Mouse (Mus musculus): ENCODE measurements around the gene Pde2a.
A peak's percentile ranks its signal among the peaks of the same experiment; 100 is the strongest.

Gene Pde2a

DNA sequence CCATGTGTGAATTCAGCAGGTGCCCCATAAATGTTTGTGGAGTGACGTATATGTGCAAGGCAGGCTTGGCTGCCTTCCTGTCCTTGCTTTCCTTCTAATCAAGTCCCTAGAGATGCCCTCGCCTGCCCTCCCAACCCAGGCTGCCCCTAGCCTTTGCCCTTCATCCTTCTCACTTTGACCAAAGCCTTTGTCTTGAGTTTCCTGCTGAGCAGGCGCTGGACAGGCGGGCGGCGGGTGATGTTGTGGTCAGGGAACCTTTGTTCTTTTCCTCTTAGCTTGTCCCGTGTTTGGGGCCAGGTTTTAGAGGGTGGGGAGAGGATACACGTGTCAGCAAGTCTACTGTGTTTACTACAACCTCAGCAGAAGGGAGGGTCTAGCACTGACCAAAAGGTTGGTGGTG is 32.2 kb downstream of the Pde2a start:
- no peak for DNase-seq (ENCODE audit: low spot score)

DNA sequence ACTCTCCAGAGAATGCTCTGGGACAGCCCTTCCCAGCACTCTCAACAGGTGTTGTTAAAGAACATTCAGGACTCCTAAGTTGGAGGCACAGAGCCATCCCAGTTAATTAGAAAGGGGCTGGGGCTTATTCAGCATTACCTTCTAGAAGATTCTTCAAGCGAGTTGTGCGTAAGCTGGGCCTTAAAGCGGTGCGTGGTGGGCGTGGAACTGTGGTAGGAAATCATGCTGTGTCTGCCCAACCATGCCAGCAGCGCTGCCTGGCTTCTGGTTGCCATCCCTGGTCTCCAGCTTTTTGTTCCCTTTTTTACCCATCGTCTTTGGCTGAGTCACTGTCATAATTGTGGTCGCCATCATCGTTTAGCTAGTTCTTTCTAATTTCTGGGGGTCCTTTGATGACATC is 33.0 kb downstream of the Pde2a start:
- no peak for DNase-seq (ENCODE audit: low spot score)

DNA sequence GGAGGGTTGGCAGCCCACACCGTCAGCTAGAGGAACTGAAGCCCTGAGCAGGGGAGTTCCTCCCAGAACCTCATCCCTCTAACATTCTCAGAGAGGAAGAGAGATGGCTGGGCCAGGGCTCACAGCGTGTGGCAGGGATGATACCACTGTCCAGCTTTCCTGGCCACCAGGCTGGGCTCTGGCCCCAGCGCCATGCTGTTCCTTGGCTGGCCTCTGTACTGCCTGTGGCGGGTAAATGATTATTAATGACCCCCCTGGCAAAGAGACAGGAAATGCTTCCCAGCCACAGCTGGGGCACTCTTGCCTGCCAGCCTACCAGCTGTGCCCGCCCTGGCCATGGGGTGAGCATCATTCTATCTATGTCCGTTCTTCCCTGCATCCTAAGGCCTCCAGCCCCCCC is 33.6 kb downstream of the Pde2a start:
- no peak for DNase-seq (ENCODE audit: low spot score)

DNA sequence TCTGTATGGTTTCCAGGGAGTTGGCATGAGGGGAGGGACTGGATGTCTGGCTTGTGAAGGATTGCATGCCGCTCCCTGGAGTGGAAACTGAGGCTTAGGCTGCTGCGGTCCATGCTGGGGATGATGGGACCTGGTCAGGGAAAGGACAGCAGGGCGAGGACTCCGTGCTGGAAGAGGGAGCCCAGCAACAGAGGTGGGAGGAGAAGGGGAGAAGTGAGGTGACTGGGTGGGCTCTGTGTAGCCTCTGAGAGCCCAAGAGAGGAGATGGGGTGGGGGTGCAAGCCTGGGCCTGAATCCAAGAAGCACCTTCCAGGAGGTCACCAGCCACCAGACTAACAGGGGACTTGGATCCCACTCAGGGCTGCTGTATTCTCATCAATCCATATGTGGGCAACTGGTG is 34.8 kb downstream of the Pde2a start:
- no peak for DNase-seq (ENCODE audit: low spot score)

DNA sequence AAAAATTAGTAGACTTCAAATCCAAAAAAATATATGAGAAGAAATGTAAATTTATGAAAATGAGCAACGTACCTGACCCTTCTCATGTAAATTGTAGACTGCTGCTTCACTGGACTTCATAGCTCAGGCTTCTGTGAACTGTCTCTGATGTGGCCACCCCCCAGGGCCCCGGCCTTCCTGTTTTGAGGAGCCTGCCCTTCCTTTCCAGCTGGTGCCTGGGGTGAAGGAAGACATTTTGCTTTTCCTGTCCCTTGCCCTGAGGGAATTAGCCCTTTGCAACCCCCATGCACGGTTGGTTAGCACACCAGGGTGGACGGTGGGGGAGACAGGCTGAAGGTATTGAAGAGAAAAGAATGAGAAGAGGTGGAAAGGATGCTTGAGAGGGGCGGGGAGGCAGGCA is 35.3 kb downstream of the Pde2a start:
- DNase-seq (ENCODE audit: low spot score), result no peak

DNA sequence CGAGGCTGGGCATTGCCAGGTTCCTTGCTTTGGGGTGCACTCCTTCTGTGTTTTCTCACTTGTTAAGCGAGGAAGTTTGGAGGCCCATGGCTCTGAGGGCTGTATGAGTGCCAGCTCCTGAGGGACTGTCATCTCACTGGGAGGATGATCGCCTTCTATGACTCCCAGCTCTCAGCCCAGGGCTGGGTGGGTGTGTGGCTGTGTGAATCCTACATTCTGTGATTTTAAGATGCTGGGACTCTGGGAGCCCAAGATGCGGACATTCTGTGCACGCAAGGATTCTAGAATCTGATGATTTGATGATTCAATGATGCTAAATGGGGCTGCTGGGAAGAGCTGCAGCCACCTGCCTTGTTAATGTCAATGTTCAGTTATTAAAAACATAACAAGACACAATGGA is 35.8 kb downstream of the Pde2a start:
- DNase-seq (ENCODE audit: low spot score), result no peak

DNA sequence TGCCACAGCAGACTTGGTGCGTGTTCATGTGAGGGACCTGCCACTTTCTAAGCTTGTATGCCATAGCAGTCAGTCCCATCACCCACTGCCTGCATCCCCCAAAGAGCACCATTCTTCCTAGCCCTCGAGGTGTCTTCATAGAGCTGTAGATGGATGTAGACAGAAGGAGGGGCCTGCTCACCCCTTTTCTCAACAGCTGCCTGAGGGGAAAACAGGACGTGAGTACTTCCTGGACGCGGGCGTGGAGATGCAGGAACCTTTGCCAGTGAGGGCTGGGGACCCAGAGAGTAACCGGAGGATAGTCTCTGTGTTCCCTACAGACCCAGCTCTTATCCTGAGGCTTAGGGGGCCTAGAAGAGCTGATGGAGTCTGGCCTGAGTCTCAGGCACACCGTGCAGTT is 36.3 kb downstream of the Pde2a start:
- DNase-seq (ENCODE audit: low spot score), result no peak

DNA sequence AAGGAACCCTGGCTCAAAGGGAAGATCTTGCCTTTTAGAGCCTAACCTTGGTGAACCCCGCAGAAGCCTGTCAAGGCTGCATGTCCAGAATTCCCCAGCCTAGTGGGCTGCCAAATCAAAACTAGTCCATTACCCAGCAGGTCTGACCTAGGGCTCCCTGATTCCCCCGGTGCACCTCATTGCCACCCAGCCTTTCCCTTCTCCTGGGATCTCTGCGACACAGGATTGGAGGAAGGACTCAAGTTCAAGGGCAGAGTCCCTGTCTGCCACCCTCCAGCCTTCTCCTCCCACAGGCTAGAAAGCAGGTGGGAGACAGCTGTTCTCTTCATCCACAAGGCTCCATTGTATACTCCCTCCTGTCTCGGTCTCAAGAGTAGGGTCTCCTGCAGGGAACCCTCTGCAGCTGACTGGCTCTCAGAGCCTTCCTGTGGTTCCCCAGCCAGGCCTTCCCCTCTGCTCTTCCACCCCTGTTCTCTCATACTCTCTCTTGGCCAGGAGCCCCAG is 36.8 kb downstream of the Pde2a start:
- DNase-seq (ENCODE audit: low spot score), result no peak

DNA sequence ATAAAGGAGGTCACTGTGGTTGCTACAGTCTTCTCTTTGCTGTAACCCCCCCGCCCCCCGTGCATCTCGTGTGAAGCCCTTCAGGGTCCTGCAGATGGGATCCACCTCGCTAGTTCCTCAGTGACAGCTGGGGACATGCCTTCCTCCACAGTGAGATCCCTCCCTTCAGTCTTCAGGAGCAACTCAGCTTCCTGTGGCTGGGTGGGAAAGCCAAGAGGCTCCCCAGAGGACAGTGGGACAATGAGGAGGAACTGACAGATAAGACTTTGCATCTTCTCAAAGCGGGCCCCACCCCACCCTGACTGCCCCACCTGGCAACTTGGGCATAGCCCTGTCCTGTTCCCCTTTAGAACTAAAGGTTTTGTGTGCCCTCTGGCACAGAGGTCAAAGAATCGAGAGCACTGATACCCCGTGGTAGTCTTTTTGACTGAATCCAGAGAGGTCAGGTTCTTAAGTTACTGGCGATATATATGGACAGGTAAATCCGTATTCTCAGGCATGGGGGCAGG is 37.9 kb downstream of the Pde2a start:
- no peak for DNase-seq (ENCODE audit: low spot score)

DNA sequence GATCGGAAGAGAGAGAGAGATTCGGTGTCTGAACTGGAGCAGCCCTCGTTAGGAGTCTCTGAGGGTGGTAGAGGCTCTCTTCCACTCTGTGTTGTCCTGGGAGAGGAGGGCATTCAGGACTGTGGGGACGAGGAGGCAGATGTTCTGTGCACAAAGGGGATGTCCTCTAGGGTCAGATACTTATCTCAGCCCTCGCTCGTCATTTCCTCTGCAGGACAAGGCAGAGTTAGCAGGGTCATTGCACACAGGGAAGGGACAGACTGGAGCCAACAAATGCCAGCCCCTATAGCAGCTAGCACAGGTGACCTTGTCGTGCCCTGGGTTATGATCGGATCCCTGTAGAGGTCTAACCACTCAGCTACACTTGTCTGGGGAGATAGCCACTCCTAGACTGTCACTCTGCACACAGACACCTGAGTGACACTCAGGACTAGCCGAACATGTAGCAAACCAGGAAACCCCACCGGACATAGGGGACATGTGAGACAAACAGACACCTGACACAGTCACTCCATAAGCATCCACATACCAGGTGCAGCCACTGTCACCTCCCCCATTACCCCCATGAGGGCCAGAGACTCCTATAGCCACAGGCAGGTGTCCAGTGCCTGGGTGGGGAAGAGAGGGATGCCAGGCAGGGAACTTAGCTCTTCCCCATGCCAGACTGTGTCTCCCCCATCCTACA is 38.6 kb downstream of the Pde2a start:
- DNase-seq (ENCODE audit: low spot score), result no peak

DNA sequence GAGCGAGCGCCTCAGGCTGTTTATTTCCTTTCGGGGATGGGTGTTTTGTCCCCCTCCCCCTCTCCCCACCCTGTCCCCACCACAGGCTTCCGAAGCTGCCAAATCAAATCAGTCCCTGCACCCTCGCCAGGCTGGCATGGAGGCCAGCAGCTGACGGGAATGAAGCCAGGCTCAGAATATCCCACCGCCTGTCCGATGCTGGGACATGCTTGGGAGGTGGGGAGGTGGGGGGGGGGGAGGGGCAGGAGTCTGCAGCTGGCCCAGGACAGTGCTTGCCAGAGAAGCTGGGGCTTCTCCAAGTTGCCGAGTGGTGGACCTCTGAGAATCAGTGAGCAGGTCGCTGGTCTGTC is 39.1 kb downstream of the Pde2a start:
- no peak for DNase-seq (ENCODE audit: low spot score)

DNA sequence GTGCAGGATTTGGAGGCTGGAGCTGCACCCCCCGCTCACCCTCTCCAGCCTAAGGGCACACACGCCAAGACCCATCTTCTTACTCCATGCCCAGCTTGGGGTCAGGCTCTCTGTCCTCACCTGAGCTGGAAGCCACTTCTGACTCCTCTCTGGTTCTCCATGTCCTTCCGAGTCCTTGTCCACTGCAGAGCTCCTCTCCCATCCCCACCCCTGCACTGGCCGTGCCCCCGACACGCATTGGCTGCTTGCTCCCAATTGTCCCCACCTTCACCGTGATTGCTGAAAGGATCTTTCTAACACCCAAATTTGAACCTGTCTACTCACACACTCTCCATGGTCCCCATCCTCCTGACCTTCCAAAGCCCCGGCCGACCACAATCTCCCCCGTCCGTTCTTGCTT is 40.1 kb downstream of the Pde2a start:
- DNase-seq (ENCODE audit: low spot score), result no peak

DNA sequence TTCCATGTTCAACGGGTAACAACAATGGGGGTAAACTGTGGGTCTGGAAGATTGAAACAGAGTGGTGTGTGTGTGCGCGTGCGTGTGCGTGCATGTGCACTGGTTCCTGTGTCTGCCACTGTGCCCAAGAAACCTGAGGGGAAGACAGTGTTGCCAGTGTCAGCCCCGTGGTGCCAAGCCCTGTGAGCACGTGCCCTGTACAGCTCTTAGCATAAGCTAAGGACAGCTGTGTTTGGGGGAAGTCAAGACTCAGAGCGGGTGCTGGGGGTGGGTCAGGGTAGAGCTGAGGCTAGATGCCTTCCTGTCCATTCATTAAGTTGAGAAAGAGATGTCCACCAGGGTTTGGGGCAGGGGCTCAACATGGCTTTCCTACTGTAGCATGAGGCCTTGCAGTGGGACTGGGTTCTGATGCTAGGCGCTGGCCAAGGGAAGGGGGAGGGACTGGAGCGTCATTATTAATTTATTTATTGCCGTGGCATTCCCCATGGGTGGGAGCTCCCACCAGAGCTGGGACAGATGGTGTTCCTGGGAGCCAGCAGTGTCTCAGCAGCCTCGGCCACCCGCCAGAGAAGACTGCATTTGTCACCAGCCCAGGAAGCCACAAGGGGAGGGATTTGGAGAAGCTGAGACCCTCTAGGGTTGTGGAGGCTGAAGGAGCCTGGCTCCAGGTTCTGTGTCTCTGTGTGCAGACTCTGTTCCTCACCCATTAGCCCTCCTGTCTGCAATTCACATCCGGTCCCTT is 41.0 kb downstream of the Pde2a start:
- DNase-seq (ENCODE audit: low spot score), result peak; percentile 77

DNA sequence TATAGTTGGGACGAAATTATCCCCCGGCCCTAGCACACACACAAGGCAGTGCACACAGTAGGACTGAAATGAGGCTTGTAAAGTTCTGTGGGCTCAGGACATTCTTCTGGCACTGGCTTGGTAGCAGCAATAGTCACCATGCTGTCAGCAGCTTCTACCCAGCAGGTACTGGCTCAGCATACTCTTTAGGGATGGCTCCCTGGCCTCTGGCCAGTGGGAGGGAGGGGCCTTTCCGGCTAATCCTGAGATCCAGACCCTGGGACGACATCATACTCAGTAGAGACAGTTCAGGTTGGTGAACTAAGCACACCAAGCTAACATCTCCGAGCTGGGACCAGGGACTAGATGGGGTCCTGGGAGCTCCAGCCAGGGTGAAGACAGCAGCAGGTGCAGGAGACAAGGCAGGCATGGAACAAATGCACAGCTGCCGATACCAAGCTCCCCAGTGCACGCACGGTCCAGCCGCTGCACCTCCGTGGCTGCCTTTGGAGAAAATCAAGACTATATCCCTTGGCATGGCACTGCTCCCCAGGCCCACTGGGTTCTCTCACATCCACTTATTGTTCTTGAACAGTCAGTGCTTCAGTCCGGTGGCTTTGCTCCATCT is 42.3 kb downstream of the Pde2a start:
- DNase-seq (ENCODE audit: low spot score), result no peak

DNA sequence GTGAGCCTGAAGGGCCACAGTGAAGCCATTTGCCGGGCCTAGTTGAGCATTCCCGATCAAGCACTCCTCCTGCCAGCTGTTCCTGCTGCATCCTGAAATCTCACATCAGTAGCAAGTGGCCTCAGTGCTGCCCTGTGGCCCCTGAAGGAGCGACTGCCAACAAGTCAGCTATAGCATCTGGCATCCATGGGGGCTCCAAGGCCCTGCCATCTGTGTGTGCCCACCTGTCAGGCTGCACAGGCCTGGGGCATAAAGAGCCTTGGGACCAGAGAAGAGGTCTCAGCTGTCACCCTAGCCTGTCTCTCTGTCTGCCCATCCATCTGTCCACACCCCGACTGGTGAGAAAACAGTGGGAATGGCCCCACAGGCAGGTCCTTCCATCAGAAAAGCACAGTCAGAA is 43.4 kb downstream of the Pde2a start:
- no peak for DNase-seq (ENCODE audit: low spot score)

DNA sequence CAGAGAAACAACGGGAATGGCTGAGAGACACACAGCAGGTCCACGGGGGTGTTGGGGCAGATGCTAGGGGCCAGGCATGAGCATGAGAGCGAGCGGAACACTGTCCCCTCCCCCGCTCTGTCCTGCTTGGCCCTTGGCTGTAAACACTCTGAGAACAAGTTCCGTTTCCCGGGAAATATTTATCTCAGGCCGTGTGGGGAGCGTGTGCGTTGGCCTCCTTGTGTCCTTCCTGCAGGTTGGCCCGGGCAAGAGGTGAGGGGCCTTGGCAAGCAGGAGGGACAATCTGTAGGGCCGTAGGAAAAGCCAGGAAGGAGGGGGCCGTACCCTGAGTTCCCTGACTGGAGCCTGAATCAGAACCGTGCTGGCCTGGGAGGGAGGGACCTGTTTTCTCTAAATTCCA is 43.9 kb downstream of the Pde2a start:
- DNase-seq (ENCODE audit: low spot score), result no peak

DNA sequence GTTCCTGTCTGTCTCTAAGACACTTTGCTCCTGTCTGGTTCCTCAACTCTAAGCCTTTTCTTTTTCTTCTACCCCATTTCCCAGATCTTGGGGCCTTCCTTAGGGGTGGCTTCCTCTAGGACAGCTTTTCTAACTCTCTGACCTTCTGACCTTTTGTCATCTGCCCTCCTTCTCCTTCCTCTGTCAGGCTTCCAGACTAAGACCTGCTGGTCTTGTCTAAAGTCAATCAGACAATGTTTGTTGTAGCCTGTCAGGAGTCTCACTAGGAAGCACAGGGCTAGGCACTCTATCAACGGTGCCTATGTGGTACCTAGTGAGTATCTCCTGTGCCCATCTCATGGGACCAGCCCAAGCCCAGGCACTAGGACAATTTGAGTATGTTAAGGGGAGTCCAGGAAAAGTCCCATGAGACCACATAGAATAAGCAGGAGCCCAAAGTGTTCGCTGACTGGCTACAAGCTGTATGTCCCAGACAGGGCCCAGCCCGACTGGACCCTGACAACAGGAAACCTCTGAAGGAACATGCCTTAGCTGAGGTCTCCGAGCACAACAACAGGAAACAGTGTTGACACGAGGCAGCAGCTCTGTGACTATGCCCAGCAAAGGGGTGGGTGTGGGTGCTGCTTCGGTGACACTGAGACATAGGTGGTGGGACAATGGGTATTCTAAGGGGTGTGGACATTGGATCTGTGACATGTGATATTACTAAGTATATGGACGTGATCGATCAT is 44.5 kb downstream of the Pde2a start:
- DNase-seq (ENCODE audit: low spot score), result no peak

DNA sequence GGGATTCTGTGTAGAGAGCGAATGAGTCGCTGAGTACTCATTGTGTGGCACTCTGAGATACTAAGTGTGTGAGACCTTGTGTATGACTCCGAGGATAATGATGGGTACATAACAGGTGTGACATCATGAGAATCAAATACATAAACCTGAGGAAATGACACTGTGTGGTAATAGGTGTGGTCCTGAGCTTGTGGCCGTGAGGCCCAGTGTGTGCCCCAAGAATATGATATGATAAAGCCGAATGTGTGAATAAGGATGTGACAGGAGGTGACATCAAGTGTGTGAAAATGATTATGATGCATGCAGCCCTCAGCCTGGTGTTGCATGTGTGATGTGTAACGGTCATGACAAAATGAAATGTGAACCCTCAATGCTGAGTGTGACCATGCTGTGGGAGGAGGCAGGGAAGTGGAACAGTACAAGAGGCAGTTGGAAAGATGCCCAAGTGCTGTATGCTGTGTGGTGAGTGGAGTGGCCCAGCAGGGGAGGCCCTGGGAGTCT is 45.1 kb downstream of the Pde2a start:
- DNase-seq (ENCODE audit: low spot score), result no peak

DNA sequence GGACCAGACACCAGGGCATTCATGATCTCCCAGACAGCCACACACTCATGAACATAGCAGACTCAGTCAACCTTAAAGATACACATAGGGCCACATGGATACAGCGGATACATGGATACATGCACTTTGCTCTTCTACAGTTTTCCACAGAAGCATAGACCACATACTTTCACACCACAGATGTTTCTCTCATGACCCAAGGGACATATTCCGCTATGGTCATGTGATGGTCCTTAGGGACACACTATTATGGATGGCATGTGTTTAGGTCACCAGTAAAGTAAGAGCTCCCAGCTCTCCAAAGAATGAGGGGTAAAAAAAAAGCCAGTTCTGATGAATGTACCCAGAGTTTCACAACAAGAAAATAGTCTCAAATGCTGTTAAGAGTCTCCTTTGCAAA is 49.9 kb downstream of the Pde2a start:
- DNase-seq (ENCODE audit: low spot score), result no peak

DNA sequence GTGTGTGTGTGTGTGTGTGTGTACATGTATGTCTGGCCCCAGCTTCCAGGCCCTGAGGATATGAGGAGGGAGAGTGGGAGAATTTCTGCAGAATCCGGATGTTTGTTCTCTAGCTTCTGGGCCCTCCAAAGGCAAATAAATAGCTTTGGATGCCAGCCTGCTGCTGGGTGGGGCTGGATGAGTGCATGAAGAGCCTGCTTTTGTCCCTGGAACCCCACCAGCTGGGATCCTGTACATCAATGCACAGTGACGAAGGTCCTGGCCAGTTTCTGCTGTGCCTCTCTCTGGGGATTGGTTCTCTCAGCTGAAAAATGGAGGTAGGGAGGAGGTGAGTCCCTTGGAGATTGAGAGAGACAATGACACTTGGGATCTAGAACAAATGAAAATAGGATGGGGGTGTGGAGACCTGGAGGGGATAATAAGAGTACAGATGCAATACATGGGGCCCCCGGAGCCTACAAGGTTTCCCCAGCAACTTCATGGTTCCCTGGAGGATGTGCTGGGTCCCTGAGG is 50.5 kb downstream of the Pde2a start:
- no peak for DNase-seq (ENCODE audit: low spot score)

DNA sequence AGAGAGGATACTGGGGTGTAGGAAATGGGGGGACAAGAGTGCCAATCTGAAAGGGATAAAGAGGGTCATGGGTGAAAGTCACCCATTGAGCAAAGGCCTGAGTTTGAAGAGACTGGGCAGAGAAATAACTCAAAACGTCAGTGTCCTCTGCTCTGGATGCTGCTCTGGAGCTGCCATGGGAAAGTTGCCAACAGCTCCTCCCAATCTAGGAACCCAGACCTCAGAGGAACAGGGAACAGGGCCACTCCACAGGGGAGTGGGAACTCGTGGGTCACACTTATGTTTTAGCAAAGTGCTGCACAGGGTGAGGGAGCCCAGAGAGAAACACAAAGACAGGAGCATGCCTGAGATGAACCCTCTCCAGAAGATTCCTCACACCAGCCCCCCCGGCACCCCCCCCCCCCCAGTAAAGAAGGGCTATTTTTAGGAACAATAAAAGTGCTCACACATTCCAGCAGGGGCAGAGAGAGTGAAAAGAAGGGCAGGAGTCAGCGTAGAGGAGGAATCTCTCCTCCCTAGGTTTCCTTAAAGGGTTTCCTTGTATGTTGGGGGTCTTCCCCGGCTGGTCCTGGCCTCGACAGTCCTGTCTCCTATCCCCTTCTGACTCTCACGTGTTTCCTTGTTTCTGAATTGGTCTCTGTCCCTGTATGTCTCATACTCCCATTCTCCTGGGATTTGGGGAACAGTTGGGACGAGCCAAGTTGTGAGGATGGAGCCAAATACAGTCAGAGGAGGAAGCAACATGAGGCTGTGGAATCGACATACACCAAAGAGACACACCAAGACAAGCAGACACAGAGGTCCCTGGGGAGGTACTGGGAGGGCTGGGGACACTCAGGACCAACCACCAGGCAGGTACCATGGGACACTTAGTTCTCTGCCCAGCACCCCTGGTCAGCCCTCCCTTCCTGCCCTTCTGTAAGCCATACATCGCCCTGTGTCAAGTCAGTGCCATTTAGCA is 51.4 kb downstream of the Pde2a start:
- DNase-seq (ENCODE audit: low spot score), result no peak
